Comparison of ENCODE assay signal across 8 mouse cellular contexts in genomic region chr2:91965417-91965816, GRCm38 (mm10). TPM values are rescaled to one million over a fixed set of nuclear protein-coding genes. Genes with fewer than 3 reads are reported as not detected.
DNase-seq lines count a peak whose midpoint lies in the region; ATAC-seq and TF ChIP-seq lines count a peak whose summit lies in the region.

No protein-coding gene starts in this region.

- no peaks in the 10 kb centered on the region for H3K36me3 ChIP-seq in stomach, embryonic 15.5 days

- intact Hi-C loops in gastrocnemius, adult 2 months (cut with DNase I), result no loop called here
- intact Hi-C loops in heart, postnatal 14 days (cut with DNase I), result loop anchor here (2.0 kb wide), 1 partner anchor 21 kb away; no protein-coding TSS in a partner anchor

- peak overlapping the region; percentile 89 for H3K27ac ChIP-seq in gastrocnemius, adult 2 months
- peak overlapping the region; percentile 81 for H3K27ac ChIP-seq in stomach, embryonic 15.5 days

- TF ChIP-seq CTCF in gastrocnemius, adult 2 months (IDR thresholded peaks at IDR 0.05), result no peak

- peak overlapping the region; percentile 16; the same call in 1 of the 2 replicates for H3K9ac ChIP-seq in stomach, embryonic 15.5 days

- H3K4me1 ChIP-seq in stomach, embryonic 15.5 days, result peaks cover 19% of the 10 kb centered on the region

- H3K4me2 ChIP-seq in stomach, embryonic 15.5 days, result peak overlapping the region; percentile 49

- WGBS in stomach, embryonic 15.5 days, result 22% methylated on average over 20 of the region's 20 CpGs

- DNase-seq in gastrocnemius, adult 2 months, result peak; percentile 74
- DNase-seq in gastrocnemius, adult 18-20 months (ENCODE audit: low spot score), result no peak
- peak; percentile 77 to 80 for DNase-seq in heart, postnatal 14 days
- peak; percentile 85 to 91 for DNase-seq in kidney, postnatal 36 days
- no peak for DNase-seq in left cerebral cortex, adult 18-20 months (ENCODE audit: low spot score in 2 of 2)

- peak overlapping the region; percentile 92 for H3K4me3 ChIP-seq in gastrocnemius, adult 2 months
- H3K4me3 ChIP-seq in stomach, embryonic 15.5 days (replicated peaks), result peak overlapping the region; percentile 33

- peak; percentile 66 for ATAC-seq in common myeloid progenitor, adult 5-6 weeks (replicated peaks; ENCODE audit: low read depth, poor library complexity, severe bottlenecking)
- ATAC-seq in megakaryocyte, adult 5-6 weeks (ENCODE audit: poor library complexity, severe bottlenecking), result peak; percentile 71
- no peak for ATAC-seq in stomach, embryonic 15.5 days (ENCODE audit: insufficient read depth, low FRiP score, low read depth)

- H3K9me3 ChIP-seq in stomach, embryonic 15.5 days, result no peaks in the 10 kb centered on the region

- no peaks in the 10 kb centered on the region for H3K27me3 ChIP-seq in stomach, embryonic 15.5 days (replicated peaks)

RNA-seq across cellular contexts. Expression of gene Dgkz, which starts 10.2 kb away (rescaled TPM):
- 10 to 100 TPM; 33.7 to 37.5 TPM for total RNA-seq in gastrocnemius, adult 2 months (2021)
- 10 to 100 TPM; 29.0 to 32.7 TPM for total RNA-seq in gastrocnemius, adult 18-20 months (2021)
- 102 and 117 TPM in 2 replicates for total RNA-seq in common myeloid progenitor, adult 5-6 weeks (2017)
- 10 to 100 TPM; 62.3 to 63.1 TPM for total RNA-seq in heart, postnatal 14 days (2021)
- 94.1 and 114 TPM in 2 replicates for total RNA-seq in megakaryocyte, adult 5-6 weeks (2015)
- 66.4 and 80.4 TPM in 2 replicates for total RNA-seq in megakaryocyte, adult 5-6 weeks (2017)
- polyA plus RNA-seq in stomach, embryonic 15.5 days (2015; fragmentation: Nextera tagmentation; extraction: Ambion mirVana), result 50.9 and 51.1 TPM in 2 replicates
- total RNA-seq in left cerebral cortex, adult 18-20 months (2021), result 100 to 1,000 TPM; 491 to 526 TPM

RNA-seq across cellular contexts. Expression of gene Gm9821, which starts 19.9 kb away (rescaled TPM):
- total RNA-seq in gastrocnemius, adult 2 months (2021), result not detected
- not detected for total RNA-seq in gastrocnemius, adult 18-20 months (2021)
- total RNA-seq in common myeloid progenitor, adult 5-6 weeks (2017), result 0.49 and 1.5 TPM in 2 replicates
- total RNA-seq in heart, postnatal 14 days (2021), result not detected
- not detected in 2 replicates for total RNA-seq in megakaryocyte, adult 5-6 weeks (2015)
- total RNA-seq in megakaryocyte, adult 5-6 weeks (2017), result 0.69 TPM in 1 of 2 replicates, not detected in the other
- polyA plus RNA-seq in stomach, embryonic 15.5 days (2015; fragmentation: Nextera tagmentation; extraction: Ambion mirVana), result 0.66 and 0.71 TPM in 2 replicates
- not detected for total RNA-seq in left cerebral cortex, adult 18-20 months (2021)

RNA-seq across cellular contexts. Expression of gene Mdk, which starts 33.3 kb away (rescaled TPM):
- total RNA-seq in gastrocnemius, adult 2 months (2021), result under 1 TPM; 0.51 to 0.92 TPM
- total RNA-seq in gastrocnemius, adult 18-20 months (2021), result 1 to 10 TPM in 1 of 2 experiments, under 1 TPM in 1; 0.82 to 1.7 TPM
- total RNA-seq in common myeloid progenitor, adult 5-6 weeks (2017), result 0.44 TPM in 1 of 2 replicates, not detected in the other
- total RNA-seq in heart, postnatal 14 days (2021), result 10 to 100 TPM; 15.7 to 16.8 TPM
- 1.3 and 2.2 TPM in 2 replicates for total RNA-seq in megakaryocyte, adult 5-6 weeks (2015)
- total RNA-seq in megakaryocyte, adult 5-6 weeks (2017), result not detected in 2 replicates
- polyA plus RNA-seq in stomach, embryonic 15.5 days (2015; fragmentation: Nextera tagmentation; extraction: Ambion mirVana), result 587 and 735 TPM in 2 replicates
- 10 to 100 TPM; 19.0 to 23.8 TPM for total RNA-seq in left cerebral cortex, adult 18-20 months (2021)

RNA-seq across cellular contexts. Expression of gene Chrm4, which starts 38.4 kb away (rescaled TPM):
- total RNA-seq in gastrocnemius, adult 2 months (2021), result not detected
- total RNA-seq in gastrocnemius, adult 18-20 months (2021), result not detected
- 0.96 TPM in 1 of 2 replicates, not detected in the other for total RNA-seq in common myeloid progenitor, adult 5-6 weeks (2017)
- total RNA-seq in heart, postnatal 14 days (2021), result not detected
- not detected in 2 replicates for total RNA-seq in megakaryocyte, adult 5-6 weeks (2015)
- total RNA-seq in megakaryocyte, adult 5-6 weeks (2017), result not detected in 2 replicates
- polyA plus RNA-seq in stomach, embryonic 15.5 days (2015; fragmentation: Nextera tagmentation; extraction: Ambion mirVana), result 0.21 and 0.27 TPM in 2 replicates
- 10 to 100 TPM; 56.6 to 61.4 TPM for total RNA-seq in left cerebral cortex, adult 18-20 months (2021)

RNA-seq across cellular contexts. Expression of gene Creb3l1, which starts 58.9 kb away (rescaled TPM):
- 1 to 10 TPM; 2.2 to 6.6 TPM for total RNA-seq in gastrocnemius, adult 2 months (2021)
- total RNA-seq in gastrocnemius, adult 18-20 months (2021), result 1 to 10 TPM; 3.0 to 4.5 TPM
- 0.78 TPM in 1 of 2 replicates, not detected in the other for total RNA-seq in common myeloid progenitor, adult 5-6 weeks (2017)
- total RNA-seq in heart, postnatal 14 days (2021), result 1 to 10 TPM; 8.0 to 8.5 TPM
- total RNA-seq in megakaryocyte, adult 5-6 weeks (2015), result 2.7 and 4.8 TPM in 2 replicates
- 0.51 and 1.2 TPM in 2 replicates for total RNA-seq in megakaryocyte, adult 5-6 weeks (2017)
- 20.4 and 20.6 TPM in 2 replicates for polyA plus RNA-seq in stomach, embryonic 15.5 days (2015; fragmentation: Nextera tagmentation; extraction: Ambion mirVana)
- 1 to 10 TPM; 2.3 to 2.6 TPM for total RNA-seq in left cerebral cortex, adult 18-20 months (2021)

Comparison
In these comparisons a context has a peak if more than half of its experiments do, and no peak if none do; other contexts are left out.
1. DNase-seq: peak in gastrocnemius, adult 2 months (single experiment), heart, postnatal 14 days (2 of 2) and kidney, postnatal 36 days (2 of 2); none in gastrocnemius, adult 18-20 months (single experiment) and left cerebral cortex, adult 18-20 months (0 of 2).
2. RNA of gene Mdk, which starts 33.3 kb away (total RNA-seq): 19.0 to 23.8 TPM in left cerebral cortex, adult 18-20 months and 15.7 to 16.8 TPM in heart, postnatal 14 days; 1.3 to 2.2 TPM in megakaryocyte, adult 5-6 weeks, 0.82 to 1.7 TPM in gastrocnemius, adult 18-20 months, 0.51 to 0.92 TPM in gastrocnemius, adult 2 months and 0.44 TPM in common myeloid progenitor, adult 5-6 weeks; every median in the first group is over 4 times any median in the second.